Mouse (Mus musculus): ENCODE results near the gene Psmd2. TPM values are rescaled to one million over a fixed set of nuclear protein-coding genes. Genes with fewer than 3 reads are reported as not detected.

The Psmd2 gene
- polyA plus RNA-seq, 1 experiment = 90.0 TPM

GRCm38 (mm10) chr16:20695622-20696323 lies 44.3 kb downstream of the Psmd2 start:
- H3K4me1 ChIP-seq (ENCODE audit: control insufficient read depth, insufficient read depth, low read length) = peaks cover 3% of the 10 kb centered on the region
- DNase-seq = peak; percentile 47
- TF ChIP-seq POLR2A (IDR thresholded peaks at IDR 0.05; ENCODE audit: borderline replicate concordance, extremely low read depth, low read depth, low read length) (no peak), CTCF (IDR thresholded peaks at IDR 0.05; ENCODE audit: insufficient read depth, low read length) (no peak)
- WGBS = 6% methylated on average over 43 of the region's 46 CpGs
- H3K4me3 ChIP-seq (replicated peaks; ENCODE audit: extremely low read depth, low read depth, low read length) = peak overlapping the region; percentile 6

- Histone ChIP-seq H3K4me1 (ENCODE audit: control insufficient read depth, insufficient read depth, low read length) (peaks cover 3% of the 10 kb centered on the region), H3K4me3 (replicated peaks; ENCODE audit: extremely low read depth, low read depth, low read length) (no peak overlapping the region)
- TF ChIP-seq POLR2A (IDR thresholded peaks at IDR 0.05; ENCODE audit: borderline replicate concordance, extremely low read depth, low read depth, low read length) = no peak
- TF ChIP-seq CTCF (IDR thresholded peaks at IDR 0.05; ENCODE audit: insufficient read depth, low read length) = no peak
- DNase-seq = no peak
- WGBS = 79% methylated on average over 5 of the region's 5 CpGs
These were observed 47.8 kb downstream of the Psmd2 start for GRCm38 (mm10) chr16:20699266-20699665.

GRCm38 (mm10) chr16:20700036-20700435 lies 48.6 kb downstream of the Psmd2 start:
- Histone ChIP-seq H3K4me1 (ENCODE audit: control insufficient read depth, insufficient read depth, low read length) (peaks cover 3% of the 10 kb centered on the region), H3K4me3 (replicated peaks; ENCODE audit: extremely low read depth, low read depth, low read length) (no peak overlapping the region)
- no peak for DNase-seq
- 62% methylated on average over 5 of the region's 5 CpGs for WGBS
- TF ChIP-seq CTCF (IDR thresholded peaks at IDR 0.05; ENCODE audit: insufficient read depth, low read length) (no peak), POLR2A (IDR thresholded peaks at IDR 0.05; ENCODE audit: borderline replicate concordance, extremely low read depth, low read depth, low read length) (no peak)

GRCm38 (mm10) chr16:20701316-20701715 lies 49.9 kb downstream of the Psmd2 start:
- Histone ChIP-seq H3K4me3 (replicated peaks; ENCODE audit: extremely low read depth, low read depth, low read length) (no peak overlapping the region), H3K4me1 (ENCODE audit: control insufficient read depth, insufficient read depth, low read length) (no peaks in the 10 kb centered on the region)
- TF ChIP-seq POLR2A (IDR thresholded peaks at IDR 0.05; ENCODE audit: borderline replicate concordance, extremely low read depth, low read depth, low read length) = no peak
- no peak for TF ChIP-seq CTCF (IDR thresholded peaks at IDR 0.05; ENCODE audit: insufficient read depth, low read length)
- WGBS = 70% methylated on average over 7 of the region's 7 CpGs
- no peak for DNase-seq

- Histone ChIP-seq H3K4me3 (replicated peaks; ENCODE audit: extremely low read depth, low read depth, low read length) (no peak overlapping the region), H3K4me1 (ENCODE audit: control insufficient read depth, insufficient read depth, low read length) (no peaks in the 10 kb centered on the region)
- DNase-seq = no peak
- TF ChIP-seq CTCF (IDR thresholded peaks at IDR 0.05; ENCODE audit: insufficient read depth, low read length) (no peak), POLR2A (IDR thresholded peaks at IDR 0.05; ENCODE audit: borderline replicate concordance, extremely low read depth, low read depth, low read length) (no peak)
- 57% methylated on average over 12 of the region's 12 CpGs for WGBS
These were observed 50.5 kb downstream of the Psmd2 start for GRCm38 (mm10) chr16:20701729-20702521.

- H3K4me3 ChIP-seq (replicated peaks; ENCODE audit: extremely low read depth, low read depth, low read length) = no peak overlapping the region
- no peak for TF ChIP-seq POLR2A (IDR thresholded peaks at IDR 0.05; ENCODE audit: borderline replicate concordance, extremely low read depth, low read depth, low read length)
- peak; percentile 52 for TF ChIP-seq CTCF (IDR thresholded peaks at IDR 0.05; ENCODE audit: insufficient read depth, low read length)
- DNase-seq = peak; percentile 41
- WGBS = 22% methylated on average over 8 of the region's 8 CpGs
- no peaks in the 10 kb centered on the region for H3K4me1 ChIP-seq (ENCODE audit: control insufficient read depth, insufficient read depth, low read length)
These were observed 51.1 kb downstream of the Psmd2 start for GRCm38 (mm10) chr16:20702522-20702893.

GRCm38 (mm10) chr16:20703071-20703470 lies 51.6 kb downstream of the Psmd2 start:
- DNase-seq = no peak
- 95% methylated on average over 10 of the region's 10 CpGs for WGBS
- TF ChIP-seq CTCF (IDR thresholded peaks at IDR 0.05; ENCODE audit: insufficient read depth, low read length) (no peak), POLR2A (IDR thresholded peaks at IDR 0.05; ENCODE audit: borderline replicate concordance, extremely low read depth, low read depth, low read length) (no peak)
- no peaks in the 10 kb centered on the region for H3K4me1 ChIP-seq (ENCODE audit: control insufficient read depth, insufficient read depth, low read length)
- no peak overlapping the region for H3K4me3 ChIP-seq (replicated peaks; ENCODE audit: extremely low read depth, low read depth, low read length)

- TF ChIP-seq CTCF (IDR thresholded peaks at IDR 0.05; ENCODE audit: insufficient read depth, low read length) = no peak
- no peak for TF ChIP-seq POLR2A (IDR thresholded peaks at IDR 0.05; ENCODE audit: borderline replicate concordance, extremely low read depth, low read depth, low read length)
- no peak for DNase-seq
- WGBS = 84% methylated on average over 6 of the region's 6 CpGs
- Histone ChIP-seq H3K4me1 (ENCODE audit: control insufficient read depth, insufficient read depth, low read length) (no peaks in the 10 kb centered on the region), H3K4me3 (replicated peaks; ENCODE audit: extremely low read depth, low read depth, low read length) (no peak overlapping the region)
These were observed 52.4 kb downstream of the Psmd2 start for GRCm38 (mm10) chr16:20703699-20704400.

- DNase-seq = no peak
- 74% methylated on average over 3 of the region's 3 CpGs for WGBS
- no peak for TF ChIP-seq POLR2A (IDR thresholded peaks at IDR 0.05; ENCODE audit: borderline replicate concordance, extremely low read depth, low read depth, low read length)
- TF ChIP-seq CTCF (IDR thresholded peaks at IDR 0.05; ENCODE audit: insufficient read depth, low read length) = no peak
- H3K4me3 ChIP-seq (replicated peaks; ENCODE audit: extremely low read depth, low read depth, low read length) = no peak overlapping the region
- no peaks in the 10 kb centered on the region for H3K4me1 ChIP-seq (ENCODE audit: control insufficient read depth, insufficient read depth, low read length)
These were observed 54.3 kb downstream of the Psmd2 start for GRCm38 (mm10) chr16:20705786-20706185.
